Mouse (Mus musculus) embryo, embryonic 11.5 days (tissue): ENCODE results near the gene Myocos.
A peak's percentile ranks its signal among the peaks of the same experiment; 100 is the strongest.
"Not testable (repeated sequence)": the region's sequence is repeated elsewhere in the genome, so short reads cannot be mapped to it uniquely, and the experiment has no call there.

Experiments used
- DNase-seq: peaks from one replicate; pipeline ENCODE4 v3.0.0-alpha.2; 2012; ENCODE audit warnings: low read depth, low spot score

Gene Myocos

GRCm38 (mm10) chr1:162658119-162658518 is at the start of gene Myocos:
Myocos (minus strand) TSS chr1:162658219.
- no peak for DNase-seq

DNA sequence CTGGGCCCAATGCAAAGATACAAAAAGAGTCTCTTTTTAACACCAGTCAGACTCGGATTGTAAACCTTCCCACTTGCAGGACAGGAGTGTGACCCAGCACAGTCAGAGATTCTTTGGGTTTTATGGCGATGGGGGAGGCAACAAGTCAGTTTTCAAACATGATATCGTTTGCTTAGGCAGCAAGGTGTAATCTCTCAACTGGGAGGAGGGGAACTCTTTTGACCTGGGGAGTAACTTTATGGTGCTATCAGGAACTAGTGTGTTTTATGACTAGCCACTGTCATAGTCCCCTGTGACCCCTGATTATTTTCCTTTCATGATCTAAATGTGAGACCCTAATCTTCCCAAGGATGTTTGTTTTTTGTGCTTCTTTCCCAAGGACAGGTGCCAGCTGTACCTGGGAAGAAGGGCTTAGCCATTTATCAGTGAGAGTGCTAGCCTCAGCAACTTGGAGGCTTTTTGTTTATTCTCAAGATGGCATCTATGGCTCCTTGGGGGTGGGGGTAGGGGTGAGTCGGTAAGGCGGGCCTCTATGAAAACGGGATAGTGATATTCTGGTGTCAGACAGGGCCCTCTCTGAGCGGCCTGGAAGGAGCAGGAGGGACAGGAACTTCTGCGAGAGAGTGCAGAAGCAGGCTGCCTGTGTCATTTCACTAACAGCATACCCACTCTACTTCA is 42.5 kb upstream of the Myocos start:
- DNase-seq, result no peak

- no peak for DNase-seq
Observed at GRCm38 (mm10) chr1:162697866-162698265, 39.8 kb upstream of the Myocos start.

GRCm38 (mm10) chr1:162693721-162694120 is 35.7 kb upstream of the Myocos start:
- no peak for DNase-seq

GRCm38 (mm10) chr1:162665486-162666174 is 7.6 kb upstream of the Myocos start:
- peak; percentile 16 for DNase-seq

- DNase-seq, result peak; percentile 68
Observed at GRCm38 (mm10) chr1:162664826-162665475, 6.9 kb upstream of the Myocos start.

- DNase-seq, result no peak
Observed at GRCm38 (mm10) chr1:162660276-162660860, 2.3 kb upstream of the Myocos start.

DNA sequence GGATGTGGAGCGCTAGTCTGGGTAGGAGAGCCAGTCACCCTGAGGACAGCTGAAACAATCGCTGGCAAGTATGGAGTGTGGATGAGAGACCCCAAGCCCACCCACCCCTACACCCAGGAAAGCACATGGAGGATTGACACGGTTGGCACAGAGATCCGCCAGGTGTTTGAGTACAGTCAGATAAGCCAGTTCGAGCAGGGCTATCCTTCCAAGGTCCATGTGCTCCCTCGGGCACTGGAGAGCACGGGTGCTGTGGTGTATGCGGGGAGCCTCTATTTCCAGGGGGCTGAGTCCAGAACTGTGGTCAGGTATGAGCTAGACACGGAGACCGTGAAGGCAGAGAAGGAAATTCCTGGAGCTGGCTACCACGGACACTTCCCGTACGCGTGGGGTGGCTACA is 9.6 kb downstream of the Myocos start:
- no peak for DNase-seq

GRCm38 (mm10) chr1:162646083-162646686 is 11.8 kb downstream of the Myocos start:
- no peak for DNase-seq

DNA sequence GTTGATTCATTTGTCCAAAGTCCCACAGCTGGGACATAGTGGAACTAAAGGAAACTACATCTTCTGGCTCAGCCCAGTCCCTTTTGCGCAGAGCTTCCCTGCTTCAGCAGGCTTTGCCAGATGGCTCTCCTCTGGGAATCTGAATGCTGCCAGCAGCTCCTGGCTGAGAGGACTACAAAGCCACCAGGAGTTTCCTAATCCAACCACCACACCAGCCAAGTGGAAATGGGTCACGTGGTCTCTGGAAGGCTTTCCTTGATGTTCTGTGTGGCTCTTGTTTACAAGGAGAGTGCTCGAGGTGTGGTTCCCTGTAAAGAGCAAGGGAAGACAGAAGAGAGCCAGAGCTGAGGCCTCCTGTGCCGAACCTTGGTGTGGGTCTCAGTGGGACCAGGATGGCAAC is 14.3 kb downstream of the Myocos start:
- no peak for DNase-seq

DNA sequence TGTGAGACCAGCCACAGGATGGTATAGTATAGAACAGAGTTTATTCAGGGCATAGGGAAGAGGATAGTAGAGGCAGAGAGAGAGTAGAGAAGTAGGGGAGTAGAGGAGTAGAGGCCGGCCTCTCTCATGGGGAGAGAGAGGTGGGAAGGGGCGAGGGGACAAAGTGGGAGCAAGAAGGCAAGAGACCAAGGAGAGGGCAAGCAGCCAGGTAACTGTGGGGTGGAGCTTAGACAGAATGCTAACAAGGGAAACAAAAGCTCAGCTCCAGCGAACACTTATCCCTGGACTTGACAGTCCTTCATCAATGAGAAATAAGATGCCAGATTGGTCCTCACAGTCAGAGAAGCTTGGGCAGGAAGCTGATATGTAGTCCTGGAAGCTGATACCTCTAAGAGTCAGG is 15.4 kb downstream of the Myocos start:
- DNase-seq, result no peak

DNA sequence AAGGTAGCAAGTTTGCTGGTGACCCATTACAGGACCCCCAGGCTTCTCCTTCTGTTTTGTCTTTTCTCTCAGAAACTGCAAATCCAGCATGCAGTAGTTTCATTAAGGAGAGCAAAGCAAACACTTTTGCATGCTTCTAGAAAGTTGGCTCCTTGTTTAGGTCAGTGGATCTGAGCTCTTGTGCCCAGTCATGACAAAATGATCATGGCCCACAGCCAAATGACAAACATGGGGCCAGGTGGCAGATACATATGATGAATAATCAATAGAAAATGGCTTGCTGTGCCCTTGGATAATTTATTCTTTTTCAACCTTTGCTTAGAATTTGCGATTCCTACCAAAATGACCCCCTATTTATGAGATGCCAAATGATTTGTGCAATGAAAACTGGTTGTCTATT is 18.2 kb downstream of the Myocos start:
- no peak for DNase-seq

GRCm38 (mm10) chr1:162639051-162639750 is 18.8 kb downstream of the Myocos start, which contains the start of gene Myoc:
Myoc (plus strand) TSS chr1:162639155.
- no peak for DNase-seq

- no peak for DNase-seq
Observed at GRCm38 (mm10) chr1:162638535-162638934, 19.5 kb downstream of the Myocos start.

DNA sequence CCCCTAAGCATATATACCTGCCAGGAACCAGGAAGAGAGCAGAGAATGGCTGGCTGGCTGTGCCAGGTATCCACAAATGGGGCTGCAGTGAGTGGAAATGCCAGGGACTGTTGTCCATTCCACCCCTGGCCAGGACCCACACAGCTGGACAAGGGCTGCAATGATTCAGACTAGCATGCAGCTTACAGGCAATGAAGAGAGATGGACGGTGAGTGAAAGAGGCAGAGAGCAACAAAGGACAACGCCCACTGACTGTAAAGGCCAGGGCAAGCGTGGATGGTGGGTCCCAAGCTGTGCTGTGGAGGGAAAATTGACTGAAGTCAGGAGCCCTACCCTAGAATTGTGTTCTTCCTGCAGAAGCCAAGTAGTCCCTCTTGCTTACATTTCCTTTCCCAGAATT is 21.5 kb downstream of the Myocos start:
- DNase-seq, result no peak

- not testable (repeated sequence) for DNase-seq
Observed at GRCm38 (mm10) chr1:162635291-162635931, 22.6 kb downstream of the Myocos start.

DNA sequence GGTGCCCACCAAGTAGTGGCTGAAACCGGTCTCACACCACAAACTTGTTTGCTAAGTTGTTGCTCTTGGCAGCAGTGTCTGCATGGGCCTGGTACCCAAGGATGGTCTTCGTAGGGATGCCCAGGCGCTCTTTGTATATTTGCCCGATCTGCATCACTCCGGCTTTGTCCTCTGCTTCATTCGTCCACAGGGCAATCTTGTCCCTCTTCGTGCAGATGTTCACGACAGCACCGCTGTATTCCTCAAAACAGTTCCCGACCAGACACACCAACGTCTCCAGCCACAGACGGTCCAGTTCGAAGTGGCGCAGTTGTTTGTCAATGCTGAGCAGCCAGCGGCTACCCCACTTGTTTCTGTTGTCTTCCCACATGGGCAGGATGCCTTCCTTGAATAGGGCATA is 29.7 kb downstream of the Myocos start:
- not testable (repeated sequence) for DNase-seq

DNA sequence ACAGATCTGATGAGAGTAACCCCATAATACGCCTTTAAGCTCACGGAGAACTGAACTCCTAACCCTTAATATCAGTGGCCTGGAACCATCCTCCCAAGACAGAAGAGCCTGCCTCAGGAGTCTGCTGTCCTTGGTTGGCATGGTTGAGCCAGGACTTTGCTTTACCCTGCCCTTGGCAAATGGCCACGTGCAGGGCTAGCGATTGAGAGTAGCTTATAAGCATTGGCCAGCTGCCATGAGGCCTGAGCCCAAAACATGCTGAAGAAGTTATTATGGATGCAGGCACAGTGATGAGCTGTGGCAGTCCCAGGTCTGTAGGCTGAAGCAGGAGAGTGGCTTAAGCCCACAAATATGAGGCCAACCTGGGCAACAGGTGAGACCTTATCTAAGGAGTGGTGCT is 30.2 kb downstream of the Myocos start:
- DNase-seq, result not testable (repeated sequence)

DNA sequence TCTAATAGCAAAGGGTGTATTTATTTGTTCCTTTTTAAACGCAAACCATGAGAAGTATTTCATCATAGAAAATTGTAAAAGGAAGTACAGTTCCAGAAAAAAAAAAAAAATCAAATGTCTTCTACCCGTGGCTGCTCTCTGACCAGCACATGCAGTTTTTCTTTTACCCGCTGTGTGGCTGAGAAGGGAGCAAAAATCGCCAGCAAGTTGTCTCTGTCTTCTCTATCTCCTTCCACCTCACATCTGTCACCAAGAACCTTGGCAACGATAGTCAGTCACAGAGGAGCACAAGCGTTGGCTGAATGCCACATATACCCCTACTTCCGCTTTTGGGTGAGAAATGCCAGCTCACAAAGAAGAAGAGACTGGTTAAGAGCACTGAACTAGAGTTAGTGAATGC is 32.8 kb downstream of the Myocos start:
- DNase-seq, result no peak

GRCm38 (mm10) chr1:162623895-162624294 is 34.1 kb downstream of the Myocos start:
- DNase-seq, result no peak

DNA sequence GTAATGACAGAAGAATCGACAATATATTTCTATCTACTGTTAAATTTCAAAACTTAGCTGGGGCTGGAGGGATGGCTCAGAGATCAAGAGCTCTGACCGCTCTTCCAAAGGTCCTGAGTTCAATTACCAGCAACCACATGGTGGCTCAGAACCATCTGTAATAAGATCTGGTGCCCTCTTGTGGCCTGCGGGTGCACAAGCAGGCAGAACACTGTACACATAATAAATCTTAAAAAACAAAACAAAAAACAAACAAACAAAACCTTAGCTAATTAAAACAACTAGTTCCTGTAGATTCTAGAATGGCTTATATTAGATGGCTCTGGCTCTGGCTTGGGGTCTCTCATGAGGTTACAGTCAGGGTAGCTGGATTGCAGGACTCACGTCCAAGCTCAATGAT is 37.5 kb downstream of the Myocos start:
- DNase-seq, result no peak
